Mouse (Mus musculus): ENCODE measurements at regions not wholly inside any gene's neighbourhood (a gene's known extent, or its start where the extent isn't known, plus 50 kb on each side); places are given as distances from the start of the nearest gene placed in this dataset.

DNA sequence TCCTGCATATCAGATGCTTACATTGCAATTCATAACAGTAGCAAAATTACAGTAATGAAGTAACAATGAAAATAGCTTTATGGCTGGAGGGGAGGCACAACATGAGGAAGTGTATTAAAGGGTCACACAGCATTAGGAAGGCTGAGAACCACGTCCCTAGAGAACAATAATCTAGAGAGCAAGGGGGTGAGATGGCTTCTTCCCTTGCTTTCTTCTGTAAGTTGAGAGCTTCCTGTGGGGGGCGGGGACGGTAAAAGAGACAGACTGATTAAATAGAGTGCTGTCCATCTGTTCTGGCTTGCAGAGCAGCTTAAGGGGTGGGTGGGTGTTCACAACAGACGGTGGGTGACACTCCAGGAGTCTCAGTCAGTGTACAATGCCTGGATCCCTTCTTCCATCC, 68.2 kb upstream of the Lrpprc start:
- TF ChIP-seq CTCF (IDR thresholded peaks at IDR 0.05; ENCODE audit: insufficient read depth, low read depth, low read length) = no peak
- no peak for TF ChIP-seq POLR2A (IDR thresholded peaks at IDR 0.05; ENCODE audit: insufficient read depth, low read depth, low read length)
